Mouse (Mus musculus) neural tube, embryonic 12.5 days (tissue): ENCODE measurements around the gene H13. TPM values are rescaled to one million over a fixed set of nuclear protein-coding genes. Genes with fewer than 3 reads are reported as not detected.

Source experiments
- ATAC-seq: fragments of 200-750 bp; cut with Nextera tagmentation; 2 replicates; pipeline ENCODE4 v1.8.0; 2017; ENCODE audit warnings: low read depth, mild to moderate bottlenecking, moderate TSS enrichment, moderate library complexity; ENCODE audit not compliant: low FRiP score
- H3K27ac ChIP-seq: fragments of 300-500 bp; sonication (generic); 2 replicates; pipeline ENCODE4 v1.5.1; 2016
- H3K27me3 ChIP-seq: fragments of 300-500 bp; sonication (generic); replicated peaks from 2 replicates; pipeline ENCODE4 v1.6.1; 2016; ENCODE audit warnings: mild to moderate bottlenecking
- H3K36me3 ChIP-seq: fragments of 300-500 bp; sonication (generic); 2 replicates; pipeline ENCODE4 v1.6.1; 2016; ENCODE audit warnings: mild to moderate bottlenecking
- H3K4me1 ChIP-seq: fragments of 300-500 bp; sonication (generic); 2 replicates; pipeline ENCODE4 v1.6.1; 2016
- H3K4me2 ChIP-seq: fragments of 300-500 bp; sonication (generic); replicated peaks from 2 replicates; pipeline ENCODE4 v1.6.1; 2016; ENCODE audit warnings: mild to moderate bottlenecking
- H3K4me3 ChIP-seq: fragments of 300-500 bp; sonication (generic); 2 replicates; pipeline ENCODE4 v1.5.1; 2016
- H3K9ac ChIP-seq: fragments of 300-500 bp; sonication (generic); 2 replicates; pipeline ENCODE4 v1.6.1; 2016; ENCODE audit warnings: mild to moderate bottlenecking
- H3K9me3 ChIP-seq: fragments of 300-500 bp; sonication (generic); 2 replicates; pipeline ENCODE4 v1.6.1; 2016; ENCODE audit warnings: mild to moderate bottlenecking
- WGBS: fragments of 180-500 bp; shearing (Covaris S2); methylation state at CpG from one replicate; pipeline ENCODE4 v1.1.7; 2016; 5-methylcytosine and 5-hydroxymethylcytosine counted together
- polyA plus RNA-seq: library from polyadenylated mRNA; unstranded; fragments of >200 nt; fragmentation: Nextera tagmentation; extraction: Ambion mirVana; gene quantifications from 2 replicates; pipeline ENCODE4 v1.2.1, GENCODE M21; 2016

Gene H13
- polyA plus RNA-seq, 1 experiment from 2014 or later = 141 TPM

- peak overlapping the region; percentile 71 for H3K4me2 ChIP-seq
- WGBS = 2% methylated on average over 31 of the region's 31 CpGs
- peak overlapping the region; percentile 38 for H3K4me3 ChIP-seq
- peak overlapping the region; percentile 79 for H3K27ac ChIP-seq
- peak overlapping the region; percentile 73 for H3K9ac ChIP-seq
- H3K27me3 ChIP-seq = no peaks in the 10 kb centered on the region
- no peaks in the 10 kb centered on the region for H3K9me3 ChIP-seq
- H3K4me1 ChIP-seq = peaks cover 32% of the 10 kb centered on the region
- peak; percentile 90 for ATAC-seq
- peaks cover 35% of the 10 kb centered on the region for H3K36me3 ChIP-seq
Measured at GRCm38 (mm10) chr2:152707627-152708026, 38.4 kb downstream of the H13 start.

GRCm38 (mm10) chr2:152709066-152709465, 39.8 kb downstream of the H13 start:
- ATAC-seq = no peak
- H3K4me2 ChIP-seq = no peak overlapping the region
- H3K4me1 ChIP-seq = peaks cover 32% of the 10 kb centered on the region
- 92% methylated on average over 5 of the region's 5 CpGs for WGBS
- H3K9me3 ChIP-seq = no peaks in the 10 kb centered on the region
- no peak overlapping the region for H3K4me3 ChIP-seq
- H3K27me3 ChIP-seq = no peaks in the 10 kb centered on the region
- H3K27ac ChIP-seq = no peak overlapping the region
- H3K36me3 ChIP-seq = peaks cover 21% of the 10 kb centered on the region
- H3K9ac ChIP-seq = no peak overlapping the region

GRCm38 (mm10) chr2:152716241-152716772, 47.0 kb downstream of the H13 start:
- no peak for ATAC-seq
- H3K4me2 ChIP-seq = no peak overlapping the region
- no peaks in the 10 kb centered on the region for H3K36me3 ChIP-seq
- H3K9me3 ChIP-seq = no peaks in the 10 kb centered on the region
- peaks cover 28% of the 10 kb centered on the region for H3K4me1 ChIP-seq
- no peak overlapping the region for H3K9ac ChIP-seq
- no peaks in the 10 kb centered on the region for H3K27me3 ChIP-seq
- 73% methylated on average over 6 of the region's 6 CpGs for WGBS
- no peak overlapping the region for H3K4me3 ChIP-seq
- no peak overlapping the region for H3K27ac ChIP-seq

- WGBS = 33% methylated on average over 11 of the region's 11 CpGs
- Histone ChIP-seq H3K4me3 (no peak overlapping the region), H3K9ac (no peak overlapping the region), H3K9me3 (no peaks in the 10 kb centered on the region), H3K27ac (peak overlapping the region; percentile 43; the same call in 1 of the 2 replicates), H3K4me2 (peak overlapping the region; percentile 22; the same call in 1 of the 2 replicates), H3K36me3 (no peaks in the 10 kb centered on the region), H3K4me1 (peaks cover 28% of the 10 kb centered on the region), H3K27me3 (no peaks in the 10 kb centered on the region)
- ATAC-seq = peak; percentile 52; the same call in 1 of the 2 replicates
Measured at GRCm38 (mm10) chr2:152717652-152718051, 48.4 kb downstream of the H13 start.

- H3K27ac ChIP-seq = no peak overlapping the region; the same call in 1 of the 2 replicates
- no peak overlapping the region for H3K4me3 ChIP-seq
- H3K9ac ChIP-seq = no peak overlapping the region
- no peaks in the 10 kb centered on the region for H3K9me3 ChIP-seq
- peak; percentile 95 for ATAC-seq
- peaks cover 28% of the 10 kb centered on the region for H3K4me1 ChIP-seq
- no peaks in the 10 kb centered on the region for H3K36me3 ChIP-seq
- H3K4me2 ChIP-seq = peak overlapping the region; percentile 22; the same call in 1 of the 2 replicates
- no peaks in the 10 kb centered on the region for H3K27me3 ChIP-seq
- WGBS = 17% methylated on average over 6 of the region's 6 CpGs
Measured at GRCm38 (mm10) chr2:152718076-152718475, 48.8 kb downstream of the H13 start.

GRCm38 (mm10) chr2:152723651-152724331, 54.5 kb downstream of the H13 start:
- peaks cover 31% of the 10 kb centered on the region for H3K4me1 ChIP-seq

GRCm38 (mm10) chr2:152724332-152724723, 55.1 kb downstream of the H13 start:
- no peak for ATAC-seq
- WGBS = 63% methylated on average over 3 of the region's 3 CpGs

More at GRCm38 (mm10) chr2:152723651-152724331, 54.5 kb downstream of the H13 start:
- H3K27ac ChIP-seq = no peak overlapping the region
- peak overlapping the region; percentile 29 for H3K4me3 ChIP-seq
- 4% methylated on average over 37 of the region's 37 CpGs for WGBS
- H3K9ac ChIP-seq = peak overlapping the region; percentile 54; the same call in 1 of the 2 replicates
- no peaks in the 10 kb centered on the region for H3K27me3 ChIP-seq
- peak overlapping the region; percentile 67 for H3K4me2 ChIP-seq
- ATAC-seq = peak; percentile 85
- H3K9me3 ChIP-seq = no peaks in the 10 kb centered on the region
- H3K36me3 ChIP-seq = no peaks in the 10 kb centered on the region

GRCm38 (mm10) chr2:152725178-152725750, 56.0 kb downstream of the H13 start:
- Histone ChIP-seq H3K27ac (0 out of 2 replicates have a peak overlapping the region, but pooled peaks have one; percentile 15), H3K27me3 (no peaks in the 10 kb centered on the region), H3K4me2 (peak overlapping the region; percentile 67; the same call in 1 of the 2 replicates), H3K4me3 (no peak overlapping the region), H3K9me3 (no peaks in the 10 kb centered on the region), H3K9ac (no peak overlapping the region), H3K36me3 (no peaks in the 10 kb centered on the region), H3K4me1 (peaks cover 40% of the 10 kb centered on the region)
- no peak for ATAC-seq
- 23% methylated on average over 15 of the region's 15 CpGs for WGBS

More at GRCm38 (mm10) chr2:152724332-152724723, 55.1 kb downstream of the H13 start:
- peak overlapping the region; percentile 54; the same call in 1 of the 2 replicates for H3K9ac ChIP-seq
- no peaks in the 10 kb centered on the region for H3K9me3 ChIP-seq
- H3K4me2 ChIP-seq = peak overlapping the region; percentile 67
- H3K27me3 ChIP-seq = no peaks in the 10 kb centered on the region
- H3K4me3 ChIP-seq = peak overlapping the region; percentile 29; the same call in 1 of the 2 replicates
- no peak overlapping the region for H3K27ac ChIP-seq
- H3K4me1 ChIP-seq = peaks cover 36% of the 10 kb centered on the region
- no peaks in the 10 kb centered on the region for H3K36me3 ChIP-seq

- WGBS = 77% methylated on average over 6 of the region's 6 CpGs
- no peak for ATAC-seq
Measured at GRCm38 (mm10) chr2:152726213-152726612, 57.0 kb downstream of the H13 start.

GRCm38 (mm10) chr2:152726751-152727335, 57.6 kb downstream of the H13 start:
- Histone ChIP-seq H3K4me2 (no peak overlapping the region), H3K4me3 (no peak overlapping the region), H3K9ac (no peak overlapping the region), H3K27ac (no peak overlapping the region), H3K36me3 (no peaks in the 10 kb centered on the region), H3K27me3 (no peaks in the 10 kb centered on the region), H3K9me3 (no peaks in the 10 kb centered on the region), H3K4me1 (peaks cover 40% of the 10 kb centered on the region)
- WGBS = 76% methylated on average over 6 of the region's 6 CpGs
- no peak for ATAC-seq

More at GRCm38 (mm10) chr2:152726213-152726612, 57.0 kb downstream of the H13 start:
- no peak overlapping the region for H3K4me3 ChIP-seq
- H3K36me3 ChIP-seq = no peaks in the 10 kb centered on the region
- no peak overlapping the region for H3K4me2 ChIP-seq
- peaks cover 40% of the 10 kb centered on the region for H3K4me1 ChIP-seq
- no peak overlapping the region for H3K27ac ChIP-seq
- no peaks in the 10 kb centered on the region for H3K27me3 ChIP-seq
- no peak overlapping the region for H3K9ac ChIP-seq
- no peaks in the 10 kb centered on the region for H3K9me3 ChIP-seq

- no peak overlapping the region for H3K9ac ChIP-seq
- H3K27ac ChIP-seq = no peak overlapping the region
- H3K4me3 ChIP-seq = no peak overlapping the region
- no peaks in the 10 kb centered on the region for H3K36me3 ChIP-seq
- H3K9me3 ChIP-seq = no peaks in the 10 kb centered on the region
- no peaks in the 10 kb centered on the region for H3K27me3 ChIP-seq
- no peak for ATAC-seq
- 86% methylated on average over 14 of the region's 14 CpGs for WGBS
- peaks cover 40% of the 10 kb centered on the region for H3K4me1 ChIP-seq
- no peak overlapping the region for H3K4me2 ChIP-seq
Measured at GRCm38 (mm10) chr2:152727795-152728510, 58.7 kb downstream of the H13 start.
